Mouse (Mus musculus): ENCODE measurements around the gene Utf1.

DNA sequence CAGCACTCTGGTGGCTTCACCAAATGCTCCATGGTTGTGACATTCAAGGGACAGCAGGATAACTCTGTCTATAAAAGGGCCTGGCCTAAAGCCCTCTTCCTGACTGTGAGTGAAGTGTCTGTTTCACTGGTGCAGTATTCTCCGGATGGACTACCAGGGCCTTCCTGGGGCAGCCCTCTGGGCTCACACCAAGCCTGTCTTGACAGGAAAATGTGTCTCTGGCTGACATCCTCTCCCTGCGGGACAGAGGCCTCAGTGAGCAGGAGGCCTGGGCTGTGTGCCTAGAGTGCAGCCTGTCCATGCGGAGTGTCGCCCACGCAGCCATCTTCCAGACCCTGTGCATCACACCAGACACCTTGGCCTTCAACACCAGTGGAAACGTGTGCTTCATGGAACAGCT is 42.7 kb upstream of the Utf1 start:
- TF ChIP-seq CTCF (IDR thresholded peaks at IDR 0.05; ENCODE audit: low read depth, low read length) (no peak), POLR2A (IDR thresholded peaks at IDR 0.05; ENCODE audit: insufficient read depth, low read length) (no peak), EP300 (IDR thresholded peaks at IDR 0.05; ENCODE audit: insufficient read depth, low read depth, low read length) (no peak)
